Mouse (Mus musculus) hindbrain, embryonic 12.5 days (tissue): ENCODE measurements at regions not wholly inside any gene's neighbourhood (a gene's known extent, or its start where the extent isn't known, plus 50 kb on each side); places are given as distances from the start of the nearest gene placed in this dataset.

ENCODE experiments used
- ATAC-seq: fragments of 200-750 bp; cut with Nextera tagmentation; 2 replicates; pipeline ENCODE4 v1.8.0; 2017; ENCODE audit warnings: moderate TSS enrichment; ENCODE audit not compliant: low FRiP score
- H3K27ac ChIP-seq: fragments of 300-500 bp; sonication (generic); 2 replicates; pipeline ENCODE4 v1.5.1; 2016; ENCODE audit warnings: mild to moderate bottlenecking
- H3K27me3 ChIP-seq: fragments of 300-500 bp; sonication (generic); 2 replicates; pipeline ENCODE4 v1.6.1; 2016; ENCODE audit warnings: mild to moderate bottlenecking
- H3K36me3 ChIP-seq: fragments of 300-500 bp; sonication (generic); 2 replicates; pipeline ENCODE4 v1.6.1; 2016; ENCODE audit warnings: mild to moderate bottlenecking
- H3K4me1 ChIP-seq: fragments of 300-500 bp; sonication (generic); 2 replicates; pipeline ENCODE4 v1.6.1; 2016
- H3K4me2 ChIP-seq: fragments of 300-500 bp; sonication (generic); replicated peaks from 2 replicates; pipeline ENCODE4 v1.6.1; 2016; ENCODE audit warnings: mild to moderate bottlenecking
- H3K4me3 ChIP-seq: fragments of 300-500 bp; sonication (generic); 2 replicates; pipeline ENCODE4 v1.5.1; 2016; ENCODE audit warnings: mild to moderate bottlenecking
- H3K9ac ChIP-seq: fragments of 300-500 bp; sonication (generic); 2 replicates; pipeline ENCODE4 v1.6.1; 2016; ENCODE audit warnings: mild to moderate bottlenecking, moderate library complexity
- H3K9me3 ChIP-seq: fragments of 300-500 bp; sonication (generic); replicated peaks from 2 replicates; pipeline ENCODE4 v1.6.1; 2016; ENCODE audit warnings: mild to moderate bottlenecking
- WGBS: fragments of 180-500 bp; shearing (Covaris S2); methylation state at CpG from one replicate; pipeline ENCODE4 v1.1.7; 2016; 5-methylcytosine and 5-hydroxymethylcytosine counted together

DNA sequence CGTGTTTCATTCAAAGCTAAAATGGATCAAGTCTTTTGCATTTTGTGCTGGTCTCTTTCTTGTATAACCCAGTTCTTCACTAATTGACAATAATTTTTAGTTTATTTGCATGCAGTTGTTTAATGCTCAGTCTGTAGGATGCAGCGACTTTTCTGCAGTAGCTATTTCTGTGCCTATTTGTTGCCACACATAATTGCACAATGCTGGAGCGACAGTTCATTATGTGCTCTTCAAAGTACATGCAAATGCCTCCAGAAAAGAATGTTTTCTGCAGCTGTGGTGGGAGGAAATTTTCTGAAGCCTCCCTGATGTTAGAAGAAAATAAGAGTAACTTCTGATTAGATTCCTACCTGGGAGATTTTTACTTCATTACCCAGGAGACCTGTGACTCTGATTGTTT lies 491.3 kb downstream of the D3Ertd751e start:
- H3K27ac ChIP-seq, result no peak overlapping the region
- no peak overlapping the region for H3K9ac ChIP-seq
- no peaks in the 10 kb centered on the region for H3K27me3 ChIP-seq
- H3K4me2 ChIP-seq, result no peak overlapping the region
- WGBS, result 72% methylated on average over 3 of the region's 3 CpGs
- ATAC-seq, result no peak
- H3K9me3 ChIP-seq, result no peaks in the 10 kb centered on the region
- H3K4me1 ChIP-seq, result no peaks in the 10 kb centered on the region
- H3K4me3 ChIP-seq, result no peak overlapping the region
- no peaks in the 10 kb centered on the region for H3K36me3 ChIP-seq

DNA sequence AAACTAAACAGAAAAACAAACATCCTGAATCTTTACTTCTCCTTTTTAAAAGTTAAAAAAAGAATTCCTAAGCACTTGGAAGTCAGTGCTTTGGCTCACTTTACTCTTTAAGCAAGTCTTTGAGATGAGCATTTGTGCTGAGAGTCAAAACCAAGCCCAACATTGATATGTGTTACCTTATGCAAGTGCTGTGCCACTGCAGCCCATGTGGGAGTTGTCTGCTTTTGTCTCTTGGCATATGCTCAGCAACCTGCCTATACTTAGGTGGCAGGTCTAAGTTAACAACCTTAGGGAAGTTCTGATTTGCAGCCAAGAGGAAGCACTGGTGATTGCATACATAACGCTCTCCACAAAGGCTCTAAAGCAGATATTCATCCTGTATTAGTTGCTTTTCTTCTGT lies 493.1 kb downstream of the D3Ertd751e start:
- H3K4me1 ChIP-seq, result no peaks in the 10 kb centered on the region
- no peaks in the 10 kb centered on the region for H3K36me3 ChIP-seq
- ATAC-seq, result no peak
- H3K4me2 ChIP-seq, result no peak overlapping the region
- no peak overlapping the region for H3K27ac ChIP-seq
- WGBS, result 89% methylated on average over 1 of the region's 1 CpGs
- H3K4me3 ChIP-seq, result no peak overlapping the region
- H3K27me3 ChIP-seq, result no peaks in the 10 kb centered on the region
- no peak overlapping the region for H3K9ac ChIP-seq
- H3K9me3 ChIP-seq, result no peaks in the 10 kb centered on the region
